17 mouse cellular contexts compared by ENCODE assay signal in genomic region chr2:20549065-20549464, GRCm38 (mm10).
DNase-seq lines count a peak whose midpoint lies in the region; ATAC-seq and TF ChIP-seq lines count a peak whose summit lies in the region.
"Had no signal": no experiment of that assay in that cellular context is flagged by ENCODE, and none has a peak within 500 bp of the region (broad histone marks: within the 10 kb centered on the region; RNA-seq: fewer than 3 reads in every experiment).

No protein-coding gene starts in this region.

- dilution Hi-C loops in CH12.LX (cut with MboI; ENCODE audit: extremely low pct_ligation_motif_present, extremely low pct_unique_long_range_greater_than_20kb, low sequenced_read_pairs): no loop called here

- ATAC-seq in kidney, postnatal 0 days (replicated peaks; ENCODE audit: low FRiP score, low read depth): no peak
- no peak for ATAC-seq in forebrain, embryonic 13.5 days
- no peak for ATAC-seq in CD4-positive, CD25-positive, alpha-beta regulatory T cell, adult 4 months
- ATAC-seq: liver, embryonic 12.5 days; Patski had no signal

- H3K9me3 ChIP-seq in kidney, postnatal 0 days (replicated peaks; ENCODE audit: low read length): no peaks in the 10 kb centered on the region
- peaks cover 4% of the 10 kb centered on the region for H3K9me3 ChIP-seq in CH12.LX (replicated peaks; ENCODE audit: low read length)
- 0 out of 2 replicates have a peak, but pooled peaks cover 3% of the 10 kb centered on the region for H3K9me3 ChIP-seq in forebrain, embryonic 13.5 days (replicated peaks)
- H3K9me3 ChIP-seq: heart, embryonic 12.5 days; liver, embryonic 12.5 days; neural tube, embryonic 15.5 days had no signal

- WGBS in kidney, postnatal 0 days: 68% methylated on average over 5 of the region's 5 CpGs
- 5% methylated on average over 5 of the region's 5 CpGs for WGBS in forebrain, embryonic 13.5 days

- no peaks in the 10 kb centered on the region for H3K79me2 ChIP-seq in CH12.LX (replicated peaks; ENCODE audit: control insufficient read depth, extremely low read depth, insufficient read depth, poor library complexity, severe bottlenecking)

- no peak for TF ChIP-seq EP300 in CH12.LX (IDR thresholded peaks at IDR 0.05; ENCODE audit: low read length)

- no peak overlapping the region for H3K4me3 ChIP-seq in kidney, postnatal 0 days (replicated peaks; ENCODE audit: low read depth, low read length)
- H3K4me3 ChIP-seq in CH12.LX (replicated peaks in 1 of 3; ENCODE audit: low read depth in 2 of 3, low read length in 2 of 3, poor library complexity in 1 of 3): peak overlapping the region in 1 of 3 experiments; percentile 22
- peak overlapping the region; percentile 25 for H3K4me3 ChIP-seq in forebrain, embryonic 13.5 days
- H3K4me3 ChIP-seq: heart, embryonic 12.5 days; layer of hippocampus, adult 2 months; liver, embryonic 12.5 days; neural tube, embryonic 15.5 days had no signal

- 0 out of 2 replicates have a peak overlapping the region, but pooled peaks have one; percentile 2 for H3K4me2 ChIP-seq in kidney, postnatal 0 days (ENCODE audit: low read length)
- H3K4me2 ChIP-seq in CH12.LX (ENCODE audit: insufficient read depth, low read depth, poor library complexity, severe bottlenecking): peak overlapping the region; percentile 92
- peak overlapping the region; percentile 57 for H3K4me2 ChIP-seq in forebrain, embryonic 13.5 days
- H3K4me2 ChIP-seq: heart, embryonic 12.5 days; liver, embryonic 12.5 days; neural tube, embryonic 15.5 days had no signal

- TF ChIP-seq CTCF in kidney, postnatal 0 days (IDR thresholded peaks at IDR 0.05; ENCODE audit: low read depth): no peak
- TF ChIP-seq CTCF in CH12.LX (conservative IDR thresholded peaks at IDR 0.05 in 1 of 2, IDR thresholded peaks at IDR 0.05 in 1 of 2; ENCODE audit: low read depth in 2 of 2, low read length in 2 of 2): no peak

- H3K27me3 ChIP-seq in kidney, postnatal 0 days (ENCODE audit: insufficient read depth, low read length): no peaks in the 10 kb centered on the region
- H3K27me3 ChIP-seq in CH12.LX (replicated peaks): no peaks in the 10 kb centered on the region
- H3K27me3 ChIP-seq in forebrain, embryonic 13.5 days: no peaks in the 10 kb centered on the region
- H3K27me3 ChIP-seq: heart, embryonic 12.5 days; liver, embryonic 12.5 days; Patski had no signal

- in situ Hi-C loops in CH12.LX (cut with MboI; ENCODE audit: low pct_ligation_motif_present, low pct_unique_long_range_greater_than_20kb, low sequenced_read_pairs): no loop called here

- H3K9ac ChIP-seq in kidney, postnatal 0 days (ENCODE audit: low read depth, low read length): no peak overlapping the region
- H3K9ac ChIP-seq in CH12.LX (ENCODE audit: insufficient read depth, low read depth): peak overlapping the region; percentile 68
- peak overlapping the region; percentile 37; the same call in 1 of the 2 replicates for H3K9ac ChIP-seq in forebrain, embryonic 13.5 days
- H3K9ac ChIP-seq: heart, embryonic 12.5 days; liver, embryonic 12.5 days; neural tube, embryonic 15.5 days had no signal

- DNase-seq in kidney, postnatal 0 days (ENCODE audit: low spot score): no peak
- DNase-seq in kidney, adult 8-10 months: no peak
- DNase-seq in CH12.LX (ENCODE audit: extremely low read depth) (no peak), WW6 (ENCODE audit: low read depth, low spot score) (peak; percentile 26)
- DNase-seq in c-Kit-positive CD71-positive TER-119-positive erythroid progenitor cells, embryonic 14.5 days (ENCODE audit: low spot score): no peak
- DNase-seq in gastrocnemius, adult 18-20 months (ENCODE audit: low spot score): no peak
- DNase-seq: adrenal gland, adult 8-10 months; cerebellum, adult 9-11 months; right cerebral cortex, adult 18-20 months; thymus, adult 2 months had no signal

- H3K36me3 ChIP-seq in kidney, postnatal 0 days (ENCODE audit: insufficient read depth, low read length): 0 out of 2 replicates have a peak, but pooled peaks cover 3% of the 10 kb centered on the region
- no peaks in the 10 kb centered on the region for H3K36me3 ChIP-seq in CH12.LX (replicated peaks in 1 of 2; ENCODE audit: control insufficient read depth in 1 of 2, insufficient read depth in 1 of 2, low read length in 1 of 2)
- 0 out of 2 replicates have a peak, but pooled peaks cover 2% of the 10 kb centered on the region for H3K36me3 ChIP-seq in forebrain, embryonic 13.5 days (ENCODE audit: poor library complexity, severe bottlenecking)
- H3K36me3 ChIP-seq: heart, embryonic 12.5 days; liver, embryonic 12.5 days; neural tube, embryonic 15.5 days had no signal

- 0 out of 2 replicates have a peak overlapping the region, but pooled peaks have one; percentile 8 for H3K27ac ChIP-seq in kidney, postnatal 0 days
- H3K27ac ChIP-seq in CH12.LX (ENCODE audit: insufficient read depth, low read depth): no peak overlapping the region
- peak overlapping the region; percentile 80 for H3K27ac ChIP-seq in forebrain, embryonic 13.5 days
- H3K27ac ChIP-seq: layer of hippocampus, adult 2 months; liver, embryonic 12.5 days; neural tube, embryonic 15.5 days had no signal

- peaks cover 20% of the 10 kb centered on the region for H3K4me1 ChIP-seq in kidney, postnatal 0 days (replicated peaks; ENCODE audit: insufficient read depth, low read length)
- H3K4me1 ChIP-seq in CH12.LX (ENCODE audit: control insufficient read depth in 1 of 2, insufficient read depth in 2 of 2): peaks cover 12 to 44% of the 10 kb centered on the region in 2 experiments
- H3K4me1 ChIP-seq in forebrain, embryonic 13.5 days: peaks cover 47% of the 10 kb centered on the region
- H3K4me1 ChIP-seq: liver, embryonic 12.5 days had no signal

- no peak for TF ChIP-seq RAD21 in CH12.LX (IDR thresholded peaks at IDR 0.05; ENCODE audit: low read depth, low read length)

- TF ChIP-seq POLR2A in CH12.LX (IDR thresholded peaks at IDR 0.05; ENCODE audit: low read depth, low read length): no peak

TF ChIP-seq in CH12.LX, 34 proteins besides CTCF, POLR2A, EP300 and RAD21:
- TF ChIP-seq SIN3A (IDR thresholded peaks at IDR 0.05; ENCODE audit: low read length) (no peak), MAZ (IDR thresholded peaks at IDR 0.05; ENCODE audit: low read depth, low read length) (no peak), TCF12 (IDR thresholded peaks at IDR 0.05; ENCODE audit: low read depth, low read length) (no peak), CHD1 (IDR thresholded peaks at IDR 0.05; ENCODE audit: low read depth, low read length) (no peak), JUN (IDR thresholded peaks at IDR 0.05; ENCODE audit: insufficient read depth, low read depth, low read length) (no peak), E2F4 (IDR thresholded peaks at IDR 0.05; ENCODE audit: insufficient replicate concordance, low read depth, low read length) (no peak), IRF4 (IDR thresholded peaks at IDR 0.05; ENCODE audit: low read depth, low read length) (no peak), NELFE (IDR thresholded peaks at IDR 0.05; ENCODE audit: low read depth, low read length) (no peak), MXI1 (IDR thresholded peaks at IDR 0.05; ENCODE audit: low read depth, low read length) (no peak), USF1 (IDR thresholded peaks at IDR 0.05; ENCODE audit: low read depth, low read length) (no peak), PAX5 (IDR thresholded peaks at IDR 0.05; ENCODE audit: low read length) (no peak), BHLHE40 (IDR thresholded peaks at IDR 0.05; ENCODE audit: low read depth, low read length) (no peak), ELF1 (IDR thresholded peaks at IDR 0.05; ENCODE audit: low read depth, low read length) (no peak), KAT2A (IDR thresholded peaks at IDR 0.05; ENCODE audit: insufficient replicate concordance, low read length) (no peak), MAFK (IDR thresholded peaks at IDR 0.05; ENCODE audit: insufficient replicate concordance, low read length) (no peak), GABPA (IDR thresholded peaks at IDR 0.05; ENCODE audit: insufficient replicate concordance, low read depth, low read length) (no peak)

Comparison
In these comparisons a context has a peak if more than half of its experiments do, and no peak if none do; other contexts are left out.
1. H3K4me2 ChIP-seq: peak in every context shown above with its lines; median percentile 92 in CH12.LX; 57 in forebrain, embryonic 13.5 days; 2 in kidney, postnatal 0 days.